Mouse (Mus musculus) heart, adult 11 months (tissue): ENCODE measurements around the gene Arv1.

Source experiments
- DNase-seq: peaks from one replicate; pipeline ENCODE4 v3.0.0; 2022

The Arv1 gene

GRCm38 (mm10) chr8:124721862-124722515 is at the start of gene Arv1, which contains the start of gene Ttc13:
Arv1 (plus strand) TSS chr8:124722139.
Ttc13 (minus strand) TSS chr8:124721983.
- peak; percentile 100 for DNase-seq

GRCm38 (mm10) chr8:124672345-124672744 is 49.6 kb upstream of the Arv1 start:
- DNase-seq, result no peak

GRCm38 (mm10) chr8:124676661-124677060 is 45.3 kb upstream of the Arv1 start:
- DNase-seq, result no peak

GRCm38 (mm10) chr8:124677078-124677477 is 44.9 kb upstream of the Arv1 start:
- DNase-seq, result no peak

GRCm38 (mm10) chr8:124677486-124677885 is 44.5 kb upstream of the Arv1 start:
- DNase-seq, result peak; percentile 96

- peak; percentile 91 for DNase-seq
These were observed 43.7 kb upstream of the Arv1 start for GRCm38 (mm10) chr8:124678246-124678645.

GRCm38 (mm10) chr8:124681077-124681791 is 40.7 kb upstream of the Arv1 start:
- no peak for DNase-seq

GRCm38 (mm10) chr8:124681792-124682157 is 40.2 kb upstream of the Arv1 start:
- DNase-seq, result no peak

- no peak for DNase-seq
These were observed 39.7 kb upstream of the Arv1 start for GRCm38 (mm10) chr8:124682218-124682617.

- DNase-seq, result no peak
These were observed 33.0 kb upstream of the Arv1 start for GRCm38 (mm10) chr8:124688899-124689298.

GRCm38 (mm10) chr8:124691706-124692105 is 30.2 kb upstream of the Arv1 start:
- DNase-seq, result no peak

- no peak for DNase-seq
These were observed 26.4 kb upstream of the Arv1 start for GRCm38 (mm10) chr8:124695424-124696100.

- DNase-seq, result no peak
These were observed 21.7 kb upstream of the Arv1 start for GRCm38 (mm10) chr8:124700271-124700670.

- no peak for DNase-seq
These were observed 20.9 kb upstream of the Arv1 start for GRCm38 (mm10) chr8:124701023-124701422.

- no peak for DNase-seq
These were observed 19.8 kb upstream of the Arv1 start for GRCm38 (mm10) chr8:124702183-124702582.

- no peak for DNase-seq
These were observed 18.4 kb upstream of the Arv1 start for GRCm38 (mm10) chr8:124703526-124703925.

- peak; percentile 95 for DNase-seq
These were observed 17.6 kb upstream of the Arv1 start for GRCm38 (mm10) chr8:124704376-124704775.

GRCm38 (mm10) chr8:124705823-124706222 is 16.1 kb upstream of the Arv1 start:
- DNase-seq, result no peak

GRCm38 (mm10) chr8:124713207-124713606 is 8.7 kb upstream of the Arv1 start:
- no peak for DNase-seq

GRCm38 (mm10) chr8:124715736-124716135 is 6.2 kb upstream of the Arv1 start:
- no peak for DNase-seq

- no peak for DNase-seq
These were observed 1.8 kb upstream of the Arv1 start for GRCm38 (mm10) chr8:124720133-124720532.

- no peak for DNase-seq
These were observed 739 bp upstream of the Arv1 start for GRCm38 (mm10) chr8:124720938-124721861.

GRCm38 (mm10) chr8:124724301-124724700 is 2.4 kb downstream of the Arv1 start:
- no peak for DNase-seq
